Mouse (Mus musculus) liver, embryonic 12.5 days (tissue): ENCODE data around the gene Gm14327. TPM values are rescaled to one million over a fixed set of nuclear protein-coding genes. Genes with fewer than 3 reads are reported as not detected.
"Not testable (repeated sequence)": the region's sequence is repeated elsewhere in the genome, so short reads cannot be mapped to it uniquely, and the experiment has no call there.

Experiments used
- ATAC-seq: fragments of 200-750 bp; cut with Nextera tagmentation; 2 replicates; pipeline ENCODE4 v1.8.0; 2017; ENCODE audit warnings: moderate number of reproducible peaks, mild to moderate bottlenecking, moderate library complexity
- H3K27ac ChIP-seq: fragments of 300-500 bp; sonication (generic); 2 replicates; pipeline ENCODE4 v1.5.1; 2016; ENCODE audit warnings: mild to moderate bottlenecking
- H3K27me3 ChIP-seq: fragments of 300-500 bp; sonication (generic); replicated peaks from 2 replicates; pipeline ENCODE4 v1.6.1; 2016; ENCODE audit warnings: mild to moderate bottlenecking, moderate library complexity
- H3K36me3 ChIP-seq: fragments of 300-500 bp; sonication (generic); 2 replicates; pipeline ENCODE4 v1.6.1; 2016; ENCODE audit warnings: mild to moderate bottlenecking, moderate library complexity
- H3K4me1 ChIP-seq: fragments of 300-500 bp; sonication (generic); 2 replicates; pipeline ENCODE4 v1.6.1; 2016
- H3K4me2 ChIP-seq: fragments of 300-500 bp; sonication (generic); 2 replicates; pipeline ENCODE4 v1.6.1; 2016; ENCODE audit warnings: mild to moderate bottlenecking, moderate library complexity
- H3K4me3 ChIP-seq: fragments of 300-500 bp; sonication (generic); 2 replicates; pipeline ENCODE4 v1.5.1; 2016; ENCODE audit warnings: mild to moderate bottlenecking, moderate library complexity
- H3K9ac ChIP-seq: fragments of 300-500 bp; sonication (generic); 2 replicates; pipeline ENCODE4 v1.6.1; 2016; ENCODE audit warnings: mild to moderate bottlenecking, moderate library complexity
- H3K9me3 ChIP-seq: fragments of 300-500 bp; sonication (generic); replicated peaks from 2 replicates; pipeline ENCODE4 v1.6.1; 2016; ENCODE audit warnings: mild to moderate bottlenecking, moderate library complexity
- WGBS: fragments of 180-500 bp; shearing (Covaris S2); methylation state at CpG from one replicate; pipeline ENCODE4 v1.1.7; 2016; ENCODE audit not compliant: insufficient replicate concordance; 5-methylcytosine and 5-hydroxymethylcytosine counted together
- polyA plus RNA-seq: library from polyadenylated mRNA; unstranded; fragments of >200 nt; fragmentation: Nextera tagmentation; extraction: Ambion mirVana; gene quantifications from 2 replicates; pipeline ENCODE4 v1.2.1, GENCODE M21; 2016

Gm14327 gene
- polyA plus RNA-seq: 1.6 and 1.8 TPM in 2 replicates

- 32% methylated on average over 11 of the region's 13 CpGs for WGBS
- not testable (repeated sequence) for ATAC-seq, H3K9me3 ChIP-seq, H3K4me1 ChIP-seq, H3K27ac ChIP-seq, H3K27me3 ChIP-seq, H3K36me3 ChIP-seq, H3K9ac ChIP-seq
- Histone ChIP-seq H3K4me2 (peak within 1 kb of the TSS; percentile 18; the same call in 1 of the 2 replicates), H3K4me3 (peak within 1 kb of the TSS; percentile 15; the same call in 1 of the 2 replicates)
Observed at GRCm38 (mm10) chr2:177897046-177897578, at the start of gene Gm14327. Gene Gm14327, plus strand, starts transcription at chr2:177897096.

DNA sequence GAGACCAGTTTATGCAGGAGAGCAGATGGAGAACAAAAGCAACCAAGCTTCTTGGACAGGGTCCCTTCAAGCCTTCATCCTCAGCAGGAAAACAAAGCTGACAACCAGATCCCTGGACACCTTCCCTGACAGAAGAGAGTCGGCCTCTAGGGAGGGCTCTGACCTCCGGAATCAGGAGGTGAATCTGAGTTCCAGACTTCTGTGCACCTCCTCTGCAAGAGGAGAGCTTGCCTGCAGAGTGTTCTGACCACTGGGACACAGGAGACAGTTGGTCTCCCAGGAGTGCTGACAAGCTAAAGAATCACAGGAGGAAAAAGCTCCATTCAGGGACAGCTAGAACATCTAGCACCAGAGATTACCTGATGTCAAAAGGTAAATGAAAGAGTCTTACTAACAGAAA is 34.6 kb upstream of the Gm14327 start:
- H3K36me3 ChIP-seq, H3K4me3 ChIP-seq, H3K9me3 ChIP-seq, H3K27ac ChIP-seq, H3K9ac ChIP-seq, H3K4me1 ChIP-seq, H3K4me2 ChIP-seq, ATAC-seq, H3K27me3 ChIP-seq: not testable (repeated sequence)
- 70% methylated on average over 2 of the region's 2 CpGs for WGBS

DNA sequence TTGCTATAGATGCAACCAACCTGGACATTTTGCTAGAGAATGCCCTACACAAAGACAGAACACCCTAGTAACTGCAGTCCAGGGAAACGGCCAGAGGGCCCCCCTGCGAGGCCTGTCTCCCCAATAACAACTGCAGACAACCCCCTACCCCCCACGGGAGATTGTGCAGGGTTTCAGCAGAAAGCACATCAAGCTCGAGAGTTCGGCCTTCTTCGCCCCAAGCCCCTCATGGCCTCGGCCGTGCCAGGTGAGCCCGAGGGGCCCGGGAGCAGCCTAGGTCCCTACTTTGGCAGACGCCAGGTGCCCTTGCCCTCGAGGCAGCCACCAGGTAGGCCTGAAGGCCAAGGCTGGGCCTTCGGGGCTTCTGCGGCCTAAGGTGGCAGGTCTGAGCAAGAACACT is 9.2 kb upstream of the Gm14327 start:
- not testable (repeated sequence) for H3K27me3 ChIP-seq, H3K4me1 ChIP-seq, H3K9ac ChIP-seq, H3K9me3 ChIP-seq, H3K4me2 ChIP-seq, H3K4me3 ChIP-seq, H3K27ac ChIP-seq, H3K36me3 ChIP-seq, ATAC-seq
- 74% methylated on average over 14 of the region's 14 CpGs for WGBS

- H3K4me3 ChIP-seq, H3K9me3 ChIP-seq, H3K4me1 ChIP-seq, H3K4me2 ChIP-seq, H3K27me3 ChIP-seq, ATAC-seq, H3K9ac ChIP-seq, H3K36me3 ChIP-seq, H3K27ac ChIP-seq: not testable (repeated sequence)
- 47% methylated on average over 2 of the region's 3 CpGs for WGBS
Observed at GRCm38 (mm10) chr2:177898171-177898570, 1.3 kb downstream of the Gm14327 start.

GRCm38 (mm10) chr2:177903276-177903675 is 6.4 kb downstream of the Gm14327 start:
- H3K27ac ChIP-seq, H3K4me2 ChIP-seq, H3K9ac ChIP-seq, ATAC-seq, H3K27me3 ChIP-seq, H3K9me3 ChIP-seq, H3K4me3 ChIP-seq, H3K36me3 ChIP-seq, H3K4me1 ChIP-seq: not testable (repeated sequence)
- WGBS: no CpG with 5 or more reads among the region's 12 CpGs

- H3K4me2 ChIP-seq, H3K9me3 ChIP-seq, ATAC-seq, H3K36me3 ChIP-seq, H3K9ac ChIP-seq, H3K27me3 ChIP-seq, H3K4me3 ChIP-seq, H3K27ac ChIP-seq, H3K4me1 ChIP-seq: not testable (repeated sequence)
- 53% methylated on average over 4 of the region's 5 CpGs for WGBS
Observed at GRCm38 (mm10) chr2:177925563-177926103, 28.7 kb downstream of the Gm14327 start, which contains the start of gene Zfp972. Gene Zfp972, minus strand, starts transcription at chr2:177925613.

Other genes starting within 250 kb of the Gm14327 start
- 1.9 and 3.2 TPM in 2 replicates for gene Gm14322, start 137.8 kb upstream of the Gm14327 start, polyA plus RNA-seq
- gene Gm14325, start 56.8 kb upstream of the Gm14327 start, polyA plus RNA-seq: 7.5 and 11.1 TPM in 2 replicates
- gene Zfp972, start 28.5 kb downstream of the Gm14327 start, polyA plus RNA-seq: 0.35 and 0.41 TPM in 2 replicates
- gene Gm14326, start 60.2 kb downstream of the Gm14327 start, polyA plus RNA-seq: 5.6 and 6.4 TPM in 2 replicates
- gene Zfp971, start 126.2 kb downstream of the Gm14327 start, polyA plus RNA-seq: 5.4 and 6.0 TPM in 2 replicates
- gene Zfp931, start 181.4 kb downstream of the Gm14327 start, polyA plus RNA-seq: 4.7 and 6.1 TPM in 2 replicates
- gene Phactr3, start 221.9 kb downstream of the Gm14327 start, polyA plus RNA-seq: 0.18 TPM in 1 of 2 replicates, not detected in the other